Mouse (Mus musculus): ENCODE data around the gene Trafd1. TPM values are rescaled to one million over a fixed set of nuclear protein-coding genes. Genes with fewer than 3 reads are reported as not detected.

Trafd1 gene
- polyA plus RNA-seq, 1 experiment from 2014 or later = 67.1 TPM

GRCm38 (mm10) chr5:121366449-121367225, 18.8 kb downstream of the Trafd1 start:
- Histone ChIP-seq H3K27me3 (ENCODE audit: insufficient read depth, low read length) (no peaks in the 10 kb centered on the region), H3K9me3 (ENCODE audit: low read length) (no peaks in the 10 kb centered on the region), H3K27ac (ENCODE audit: low read length) (no peak overlapping the region), H3K4me2 (replicated peaks; ENCODE audit: low read depth, low read length) (no peak overlapping the region), H3K4me1 (ENCODE audit: insufficient read depth, low read length) (no peaks in the 10 kb centered on the region), H3K36me3 (ENCODE audit: insufficient read depth, low read length) (peaks cover 49% of the 10 kb centered on the region), H3K9ac (replicated peaks; ENCODE audit: low read length) (no peak overlapping the region), H3K4me3 (ENCODE audit: low read length) (no peak overlapping the region)
- no peak for ATAC-seq (ENCODE audit: low FRiP score, low TSS enrichment)
- 83% methylated on average over 16 of the region's 16 CpGs for WGBS

DNA sequence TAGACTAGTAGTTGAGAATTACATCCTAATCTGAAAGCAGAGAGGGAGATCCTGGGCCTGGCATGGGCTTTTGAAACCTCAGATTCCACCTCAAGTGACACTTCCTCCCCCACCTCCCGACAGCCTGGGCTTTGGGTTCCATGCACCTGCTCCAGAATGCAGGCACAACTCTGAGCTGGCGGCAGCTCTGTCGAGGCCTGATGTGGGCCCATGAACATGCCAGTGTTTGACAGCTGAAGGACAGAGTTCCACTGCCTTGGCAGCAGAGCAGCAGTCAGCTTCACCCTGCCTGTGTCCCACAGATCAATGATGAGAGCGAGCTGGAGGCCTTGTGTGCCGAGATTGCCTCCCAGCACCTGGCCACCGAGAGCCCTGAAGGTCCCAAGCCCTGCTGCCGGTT, 22.0 kb downstream of the Trafd1 start:
- WGBS = 83% methylated on average over 7 of the region's 7 CpGs
- Histone ChIP-seq H3K4me2 (replicated peaks; ENCODE audit: low read depth, low read length) (no peak overlapping the region), H3K9ac (replicated peaks; ENCODE audit: low read length) (no peak overlapping the region), H3K36me3 (ENCODE audit: insufficient read depth, low read length) (peaks cover 76% of the 10 kb centered on the region), H3K4me1 (ENCODE audit: insufficient read depth, low read length) (no peaks in the 10 kb centered on the region), H3K27ac (ENCODE audit: low read length) (no peak overlapping the region), H3K27me3 (ENCODE audit: insufficient read depth, low read length) (no peaks in the 10 kb centered on the region), H3K4me3 (ENCODE audit: low read length) (no peak overlapping the region), H3K9me3 (ENCODE audit: low read length) (no peaks in the 10 kb centered on the region)
- no peak for ATAC-seq (ENCODE audit: low FRiP score, low TSS enrichment)

GRCm38 (mm10) chr5:121361696-121362095, 23.7 kb downstream of the Trafd1 start:
- Histone ChIP-seq H3K4me1 (ENCODE audit: insufficient read depth, low read length) (no peaks in the 10 kb centered on the region), H3K4me3 (ENCODE audit: low read length) (no peak overlapping the region), H3K9me3 (ENCODE audit: low read length) (no peaks in the 10 kb centered on the region), H3K36me3 (ENCODE audit: insufficient read depth, low read length) (peaks cover 84% of the 10 kb centered on the region), H3K27me3 (ENCODE audit: insufficient read depth, low read length) (no peaks in the 10 kb centered on the region), H3K9ac (replicated peaks; ENCODE audit: low read length) (no peak overlapping the region), H3K4me2 (replicated peaks; ENCODE audit: low read depth, low read length) (no peak overlapping the region), H3K27ac (ENCODE audit: low read length) (no peak overlapping the region)
- 95% methylated on average over 5 of the region's 5 CpGs for WGBS
- no peak for ATAC-seq (ENCODE audit: low FRiP score, low TSS enrichment)

- no peaks in the 10 kb centered on the region for H3K9me3 ChIP-seq (ENCODE audit: low read length)
- no peaks in the 10 kb centered on the region for H3K27me3 ChIP-seq (ENCODE audit: insufficient read depth, low read length)
- no peak for ATAC-seq (ENCODE audit: low FRiP score, low TSS enrichment)
- WGBS = 69% methylated on average over 9 of the region's 9 CpGs
- no peaks in the 10 kb centered on the region for H3K4me1 ChIP-seq (ENCODE audit: insufficient read depth, low read length)
- H3K4me3 ChIP-seq (ENCODE audit: low read length) = no peak overlapping the region
- H3K4me2 ChIP-seq (replicated peaks; ENCODE audit: low read depth, low read length) = no peak overlapping the region
- no peak overlapping the region for H3K9ac ChIP-seq (replicated peaks; ENCODE audit: low read length)
- no peak overlapping the region for H3K27ac ChIP-seq (ENCODE audit: low read length)
- peaks cover 87% of the 10 kb centered on the region for H3K36me3 ChIP-seq (ENCODE audit: insufficient read depth, low read length)
These were observed 26.2 kb downstream of the Trafd1 start for GRCm38 (mm10) chr5:121359229-121359628.

- Histone ChIP-seq H3K9ac (replicated peaks; ENCODE audit: low read length) (no peak overlapping the region), H3K4me1 (ENCODE audit: insufficient read depth, low read length) (0 out of 2 replicates have a peak, but pooled peaks cover 3% of the 10 kb centered on the region), H3K27me3 (ENCODE audit: insufficient read depth, low read length) (no peaks in the 10 kb centered on the region), H3K4me3 (ENCODE audit: low read length) (no peak overlapping the region), H3K4me2 (replicated peaks; ENCODE audit: low read depth, low read length) (no peak overlapping the region), H3K9me3 (ENCODE audit: low read length) (no peaks in the 10 kb centered on the region), H3K36me3 (ENCODE audit: insufficient read depth, low read length) (peaks cover 55% of the 10 kb centered on the region), H3K27ac (ENCODE audit: low read length) (no peak overlapping the region)
- 93% methylated on average over 8 of the region's 8 CpGs for WGBS
- ATAC-seq (ENCODE audit: low FRiP score, low TSS enrichment) = no peak
These were observed 41.4 kb downstream of the Trafd1 start for GRCm38 (mm10) chr5:121343997-121344396.

DNA sequence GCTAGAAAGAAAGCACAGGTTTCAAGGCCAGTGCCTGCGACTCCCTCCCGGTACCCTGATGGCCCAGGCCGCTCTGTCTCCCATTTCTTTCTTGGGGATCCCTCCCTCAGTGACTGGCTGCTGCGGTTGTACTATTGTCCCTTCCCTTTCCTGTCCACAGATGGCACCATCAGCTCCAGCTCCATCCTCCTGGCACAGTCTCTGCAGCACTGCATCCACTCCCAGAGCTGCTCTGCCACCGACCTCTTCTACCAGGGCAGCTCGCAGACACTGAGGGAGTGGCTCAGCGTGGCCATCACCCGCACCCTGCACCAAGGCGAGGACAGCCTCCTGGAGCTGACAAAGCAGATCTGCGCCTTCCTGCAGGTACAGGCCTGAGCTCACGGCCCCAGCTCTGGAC, 42.9 kb downstream of the Trafd1 start:
- no peak overlapping the region for H3K4me3 ChIP-seq (ENCODE audit: low read length)
- 85% methylated on average over 11 of the region's 11 CpGs for WGBS
- H3K4me2 ChIP-seq (replicated peaks; ENCODE audit: low read depth, low read length) = no peak overlapping the region
- H3K36me3 ChIP-seq (ENCODE audit: insufficient read depth, low read length) = peaks cover 54% of the 10 kb centered on the region
- H3K9ac ChIP-seq (replicated peaks; ENCODE audit: low read length) = no peak overlapping the region
- no peaks in the 10 kb centered on the region for H3K27me3 ChIP-seq (ENCODE audit: insufficient read depth, low read length)
- H3K9me3 ChIP-seq (ENCODE audit: low read length) = no peaks in the 10 kb centered on the region
- 0 out of 2 replicates have a peak, but pooled peaks cover 3% of the 10 kb centered on the region for H3K4me1 ChIP-seq (ENCODE audit: insufficient read depth, low read length)
- H3K27ac ChIP-seq (ENCODE audit: low read length) = no peak overlapping the region
- ATAC-seq (ENCODE audit: low FRiP score, low TSS enrichment) = no peak

DNA sequence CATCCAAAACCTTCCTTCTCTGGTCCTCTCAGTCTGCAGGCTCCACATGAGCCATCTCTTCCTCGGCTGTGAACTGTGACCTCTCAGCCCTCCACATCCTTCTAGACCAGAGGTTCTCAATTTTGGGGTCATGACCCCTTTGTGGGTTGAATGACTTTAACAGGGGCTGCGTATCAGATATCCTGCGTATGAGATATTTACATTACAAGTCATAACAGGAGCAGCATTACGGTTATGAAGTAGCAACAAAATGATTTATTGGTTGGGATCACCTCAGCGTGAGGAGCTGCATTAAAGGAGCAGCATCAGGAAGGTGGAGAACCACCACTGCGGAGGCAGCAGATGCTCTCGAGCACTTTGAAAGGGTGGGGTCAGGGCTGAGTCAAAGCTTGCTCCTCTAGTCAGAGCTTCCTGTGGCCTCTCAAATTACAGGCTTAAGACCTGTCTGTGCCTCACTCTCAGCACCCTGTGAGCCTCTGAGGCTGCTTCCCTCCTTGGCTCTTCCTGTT, 44.4 kb downstream of the Trafd1 start:
- peak; percentile 80 for ATAC-seq (ENCODE audit: low FRiP score, low TSS enrichment)
- H3K4me1 ChIP-seq (ENCODE audit: insufficient read depth, low read length) = 0 out of 2 replicates have a peak, but pooled peaks cover 3% of the 10 kb centered on the region
- H3K27me3 ChIP-seq (ENCODE audit: insufficient read depth, low read length) = no peaks in the 10 kb centered on the region
- 11% methylated on average over 7 of the region's 7 CpGs for WGBS
- H3K9ac ChIP-seq (replicated peaks; ENCODE audit: low read length) = no peak overlapping the region
- H3K9me3 ChIP-seq (ENCODE audit: low read length) = no peaks in the 10 kb centered on the region
- H3K27ac ChIP-seq (ENCODE audit: low read length) = no peak overlapping the region
- H3K4me3 ChIP-seq (ENCODE audit: low read length) = no peak overlapping the region
- H3K4me2 ChIP-seq (replicated peaks; ENCODE audit: low read depth, low read length) = no peak overlapping the region
- peaks cover 59% of the 10 kb centered on the region for H3K36me3 ChIP-seq (ENCODE audit: insufficient read depth, low read length)

DNA sequence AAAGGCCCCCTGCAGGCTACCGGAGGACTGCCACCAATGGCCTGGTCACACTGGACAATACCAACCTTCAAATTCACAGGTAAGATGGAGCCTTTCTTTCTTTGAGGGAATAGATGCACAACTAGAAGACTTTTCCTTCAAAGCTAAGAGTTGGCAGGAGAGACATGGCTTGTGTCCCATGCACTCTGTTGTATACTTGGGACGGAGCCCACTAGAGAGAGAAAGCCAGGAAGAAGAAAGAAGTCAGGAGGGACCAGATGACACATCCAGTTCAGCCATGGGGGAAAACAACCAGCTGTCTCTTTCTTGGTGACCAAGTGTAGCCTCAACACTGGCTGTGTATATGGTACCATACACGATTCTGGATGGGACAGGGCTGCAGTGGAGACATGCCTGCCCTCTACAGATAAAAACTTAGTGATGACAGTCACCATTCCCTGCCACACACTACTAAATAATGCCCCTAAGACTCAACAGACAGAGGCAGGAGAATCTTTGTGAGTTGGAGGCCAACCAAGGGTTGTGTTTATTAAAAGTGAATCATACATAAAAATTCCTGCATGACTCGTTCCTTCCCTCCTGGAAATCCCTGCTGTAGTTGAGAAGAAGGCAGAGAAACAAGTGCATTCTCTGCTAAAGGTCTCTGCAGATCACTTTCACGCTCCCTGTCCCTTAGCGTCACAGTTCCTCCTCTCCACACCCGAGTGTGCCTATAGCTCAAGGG, 45.8 kb downstream of the Trafd1 start:
- H3K9me3 ChIP-seq (ENCODE audit: low read length) = no peaks in the 10 kb centered on the region
- H3K9ac ChIP-seq (replicated peaks; ENCODE audit: low read length) = no peak overlapping the region
- H3K27ac ChIP-seq (ENCODE audit: low read length) = no peak overlapping the region
- H3K4me3 ChIP-seq (ENCODE audit: low read length) = no peak overlapping the region
- peaks cover 57% of the 10 kb centered on the region for H3K36me3 ChIP-seq (ENCODE audit: insufficient read depth, low read length)
- H3K4me2 ChIP-seq (replicated peaks; ENCODE audit: low read depth, low read length) = no peak overlapping the region
- no peaks in the 10 kb centered on the region for H3K27me3 ChIP-seq (ENCODE audit: insufficient read depth, low read length)
- 82% methylated on average over 7 of the region's 7 CpGs for WGBS
- no peak for ATAC-seq (ENCODE audit: low FRiP score, low TSS enrichment)
- H3K4me1 ChIP-seq (ENCODE audit: insufficient read depth, low read length) = 0 out of 2 replicates have a peak, but pooled peaks cover 3% of the 10 kb centered on the region

GRCm38 (mm10) chr5:121336776-121337175, 48.7 kb downstream of the Trafd1 start:
- Histone ChIP-seq H3K4me3 (ENCODE audit: low read length) (no peak overlapping the region), H3K4me2 (replicated peaks; ENCODE audit: low read depth, low read length) (no peak overlapping the region), H3K27ac (ENCODE audit: low read length) (no peak overlapping the region), H3K27me3 (ENCODE audit: insufficient read depth, low read length) (no peaks in the 10 kb centered on the region), H3K4me1 (ENCODE audit: insufficient read depth, low read length) (0 out of 2 replicates have a peak, but pooled peaks cover 3% of the 10 kb centered on the region), H3K36me3 (ENCODE audit: insufficient read depth, low read length) (peaks cover 51% of the 10 kb centered on the region), H3K9me3 (ENCODE audit: low read length) (no peaks in the 10 kb centered on the region), H3K9ac (replicated peaks; ENCODE audit: low read length) (no peak overlapping the region)
- WGBS = 89% methylated on average over 6 of the region's 6 CpGs
- no peak for ATAC-seq (ENCODE audit: low FRiP score, low TSS enrichment)

- Histone ChIP-seq H3K4me3 (ENCODE audit: low read length) (no peak overlapping the region), H3K36me3 (ENCODE audit: insufficient read depth, low read length) (peaks cover 55% of the 10 kb centered on the region), H3K27ac (ENCODE audit: low read length) (no peak overlapping the region), H3K4me2 (replicated peaks; ENCODE audit: low read depth, low read length) (no peak overlapping the region), H3K9me3 (ENCODE audit: low read length) (no peaks in the 10 kb centered on the region), H3K27me3 (ENCODE audit: insufficient read depth, low read length) (no peaks in the 10 kb centered on the region), H3K4me1 (ENCODE audit: insufficient read depth, low read length) (0 out of 2 replicates have a peak, but pooled peaks cover 3% of the 10 kb centered on the region), H3K9ac (replicated peaks; ENCODE audit: low read length) (no peak overlapping the region)
- 43% methylated on average over 3 of the region's 3 CpGs for WGBS
- no peak for ATAC-seq (ENCODE audit: low FRiP score, low TSS enrichment)
These were observed 49.4 kb downstream of the Trafd1 start for GRCm38 (mm10) chr5:121336009-121336408.
